Mouse (Mus musculus) testis, adult 2 months (tissue): ENCODE results near the gene Lifr. TPM values are rescaled to one million over a fixed set of nuclear protein-coding genes. Genes with fewer than 3 reads are reported as not detected.

Source experiments
- H3K27ac ChIP-seq: fragments of 200-500 bp; 2 replicates; pipeline ENCODE4 v1.5.1; 2012; ENCODE audit warnings: low read depth, low read length; ENCODE audit not compliant: control insufficient read depth, insufficient read depth
- H3K27me3 ChIP-seq: fragments of 200-500 bp; 2 replicates; pipeline ENCODE4 v1.6.1; 2012; ENCODE audit warnings: mild to moderate bottlenecking, low read length, moderate library complexity; ENCODE audit not compliant: control insufficient read depth, insufficient read depth
- H3K36me3 ChIP-seq: fragments of 200-500 bp; 2 replicates; pipeline ENCODE4 v1.6.1; 2012; ENCODE audit warnings: mild to moderate bottlenecking, low read length; ENCODE audit not compliant: control insufficient read depth, insufficient read depth
- H3K4me1 ChIP-seq: fragments of 200-500 bp; 2 replicates; pipeline ENCODE4 v1.6.1; 2012; ENCODE audit warnings: low read length; ENCODE audit not compliant: control insufficient read depth, insufficient read depth
- H3K4me3 ChIP-seq: fragments of 200-500 bp; 2 replicates; pipeline ENCODE4 v1.5.1; 2012; ENCODE audit warnings: low read depth, mild to moderate bottlenecking, low read length, moderate library complexity, mixed read lengths; ENCODE audit not compliant: control insufficient read depth
- CTCF ChIP-seq: fragments of 200-500 bp; IDR thresholded peaks from 2 replicates; pipeline ENCODE4 v1.5.1; 2012; ENCODE audit warnings: low read depth, mild to moderate bottlenecking, inconsistent platforms, low read length, moderate library complexity; ENCODE audit not compliant: control insufficient read depth, insufficient read depth, insufficient replicate concordance
- POLR2A ChIP-seq: fragments of 200-500 bp; IDR thresholded peaks from 2 replicates; pipeline ENCODE4 v1.6.1; 2012; ENCODE audit warnings: low read depth, mild to moderate bottlenecking, inconsistent platforms, low read length, moderate library complexity; ENCODE audit not compliant: control insufficient read depth
- polyA plus RNA-seq: library from polyadenylated mRNA; depleted of rRNA; stranded (reverse); fragments of >200 nt; gene quantifications from 2 replicates; pipeline ENCODE4 v1.2.3, GENCODE M21; 2012

The Lifr gene
- polyA plus RNA-seq, 1 experiment = 7.6 TPM

DNA sequence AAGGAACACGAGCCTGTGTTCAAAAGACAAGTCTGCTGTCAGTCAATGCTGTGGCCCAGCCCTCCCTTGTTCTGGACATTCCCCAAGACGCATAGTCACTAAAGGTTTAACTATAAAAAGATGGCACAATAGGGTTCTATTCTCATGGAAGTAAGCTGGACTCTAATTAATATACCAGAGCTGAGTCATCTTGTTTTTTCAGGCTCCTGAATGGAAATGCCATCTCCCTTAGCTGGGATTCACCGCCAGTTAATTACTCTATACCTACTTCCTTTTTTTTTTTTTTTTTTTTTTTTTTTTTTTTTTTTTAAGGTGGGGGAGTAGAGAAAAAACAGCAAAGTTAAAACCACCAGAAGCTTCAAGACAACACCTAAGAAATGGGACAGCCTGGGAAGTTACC is 33.6 kb upstream of the Lifr start:
- TF ChIP-seq CTCF (no peak), POLR2A (no peak)
- no peaks in the 10 kb centered on the region for H3K27me3 ChIP-seq
- no peak overlapping the region for H3K4me3 ChIP-seq
- no peaks in the 10 kb centered on the region for H3K36me3 ChIP-seq
- H3K27ac ChIP-seq = no peak overlapping the region
- H3K4me1 ChIP-seq = no peaks in the 10 kb centered on the region

DNA sequence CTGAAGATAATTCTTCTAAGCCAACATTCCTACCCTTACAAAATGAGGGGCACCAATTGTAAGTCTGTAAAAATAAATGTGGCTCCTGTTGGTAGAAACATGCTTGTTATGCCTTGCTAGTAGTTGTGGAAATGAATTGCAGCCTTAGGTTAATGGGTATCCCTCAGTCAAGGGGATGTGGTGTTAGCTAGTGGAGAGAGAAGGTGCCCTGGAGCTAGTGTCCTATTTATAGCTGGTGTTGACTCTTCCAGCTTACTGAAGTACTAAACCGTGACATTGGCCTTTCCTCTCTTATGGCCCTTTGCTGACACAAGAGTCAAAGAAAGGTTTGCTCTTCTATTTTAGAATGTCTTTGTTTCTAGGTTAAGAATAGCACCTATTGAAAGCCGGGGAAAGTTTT is 29.9 kb upstream of the Lifr start:
- no peaks in the 10 kb centered on the region for H3K36me3 ChIP-seq
- H3K4me1 ChIP-seq = no peaks in the 10 kb centered on the region
- H3K4me3 ChIP-seq = no peak overlapping the region
- no peak for TF ChIP-seq CTCF
- TF ChIP-seq POLR2A = no peak
- H3K27me3 ChIP-seq = no peaks in the 10 kb centered on the region
- H3K27ac ChIP-seq = no peak overlapping the region

DNA sequence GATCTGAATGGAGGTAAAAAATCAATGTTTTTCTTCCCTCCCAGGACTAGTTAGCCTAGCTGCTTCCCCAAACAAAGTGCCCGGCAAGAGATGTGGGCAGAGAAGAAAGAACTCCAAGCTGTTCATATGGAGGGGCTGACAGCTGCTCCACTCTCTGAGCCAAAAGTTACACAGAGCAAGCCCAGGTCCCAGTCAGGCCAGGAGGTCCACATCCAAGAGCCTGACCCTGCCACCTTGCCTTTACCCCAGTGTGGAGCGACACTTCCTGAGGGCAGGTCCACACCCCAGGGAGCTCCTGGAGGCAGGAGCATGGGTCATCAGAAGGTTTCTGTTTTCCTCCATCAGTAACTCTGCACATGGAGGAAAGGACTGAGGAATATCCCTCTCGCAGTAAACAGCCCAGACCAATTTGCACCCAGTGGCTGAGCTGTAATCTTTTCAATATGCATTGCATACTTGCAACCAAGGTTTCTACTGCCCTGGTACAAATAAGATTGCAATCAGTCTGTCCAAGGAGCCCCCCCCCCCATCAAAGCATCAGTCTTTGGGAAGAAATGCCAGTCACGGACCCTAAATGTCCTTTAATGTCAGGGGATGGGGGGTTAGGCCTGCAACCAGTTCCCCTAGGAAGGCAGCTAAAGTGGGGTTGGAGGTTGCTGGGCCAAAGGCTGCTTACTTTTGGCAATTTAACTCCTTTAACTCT is 28.3 kb upstream of the Lifr start:
- TF ChIP-seq CTCF (no peak), POLR2A (no peak)
- Histone ChIP-seq H3K36me3 (no peaks in the 10 kb centered on the region), H3K27ac (no peak overlapping the region), H3K4me1 (no peaks in the 10 kb centered on the region), H3K4me3 (no peak overlapping the region), H3K27me3 (no peaks in the 10 kb centered on the region)

DNA sequence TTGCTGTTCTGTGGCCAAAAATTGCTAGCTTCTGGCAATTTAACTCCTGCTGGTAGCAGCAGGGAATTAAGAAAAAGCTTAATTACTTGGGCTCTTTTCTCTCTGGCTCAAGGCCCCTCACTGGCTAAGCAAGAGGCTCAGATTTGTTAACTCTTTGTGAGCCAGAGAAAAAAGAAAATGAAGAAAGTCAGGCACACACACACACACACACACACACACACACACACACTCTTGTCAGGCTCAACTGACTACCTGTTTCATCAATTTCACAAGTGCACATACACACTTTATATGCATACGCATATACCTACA is 27.8 kb upstream of the Lifr start:
- Histone ChIP-seq H3K4me3 (no peak overlapping the region), H3K36me3 (no peaks in the 10 kb centered on the region), H3K27me3 (no peaks in the 10 kb centered on the region), H3K27ac (no peak overlapping the region), H3K4me1 (no peaks in the 10 kb centered on the region)
- no peak for TF ChIP-seq POLR2A

DNA sequence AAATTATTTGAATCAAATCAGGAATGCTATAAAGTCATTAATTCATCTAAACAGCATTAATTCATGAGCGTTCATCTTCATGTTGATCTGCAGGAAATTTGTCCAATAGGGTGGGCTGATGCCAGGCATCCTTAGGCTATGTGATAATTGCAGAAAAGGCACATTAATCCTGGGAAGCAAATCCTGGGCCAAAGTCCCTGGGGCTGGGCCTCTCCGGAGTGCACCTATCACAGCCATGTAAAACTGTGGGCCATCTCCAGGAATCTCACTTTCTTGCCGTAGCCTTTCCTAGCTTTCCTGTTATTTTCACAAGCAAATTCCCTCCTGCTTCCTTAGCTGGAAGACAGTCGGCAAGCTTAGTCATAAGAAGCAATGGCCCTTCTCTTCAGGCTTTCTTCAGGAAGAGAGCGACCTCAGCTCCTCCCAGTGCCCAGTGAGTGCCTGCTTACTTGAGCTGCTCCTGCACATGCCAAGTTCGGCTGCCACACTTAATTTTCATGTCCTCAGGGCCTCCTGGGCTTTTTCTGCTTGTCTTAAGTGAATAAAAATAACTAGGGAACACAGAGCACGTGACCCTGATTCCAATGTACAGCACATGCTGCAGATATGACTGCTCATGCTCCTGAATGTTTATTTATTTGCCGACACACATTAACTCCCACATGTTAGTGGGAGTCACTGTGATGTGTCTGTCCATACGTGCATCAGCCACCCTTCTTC is 26.7 kb upstream of the Lifr start:
- H3K36me3 ChIP-seq = no peaks in the 10 kb centered on the region
- TF ChIP-seq POLR2A (no peak), CTCF (no peak)
- no peak overlapping the region for H3K27ac ChIP-seq
- no peak overlapping the region for H3K4me3 ChIP-seq
- no peaks in the 10 kb centered on the region for H3K27me3 ChIP-seq
- H3K4me1 ChIP-seq = no peaks in the 10 kb centered on the region

DNA sequence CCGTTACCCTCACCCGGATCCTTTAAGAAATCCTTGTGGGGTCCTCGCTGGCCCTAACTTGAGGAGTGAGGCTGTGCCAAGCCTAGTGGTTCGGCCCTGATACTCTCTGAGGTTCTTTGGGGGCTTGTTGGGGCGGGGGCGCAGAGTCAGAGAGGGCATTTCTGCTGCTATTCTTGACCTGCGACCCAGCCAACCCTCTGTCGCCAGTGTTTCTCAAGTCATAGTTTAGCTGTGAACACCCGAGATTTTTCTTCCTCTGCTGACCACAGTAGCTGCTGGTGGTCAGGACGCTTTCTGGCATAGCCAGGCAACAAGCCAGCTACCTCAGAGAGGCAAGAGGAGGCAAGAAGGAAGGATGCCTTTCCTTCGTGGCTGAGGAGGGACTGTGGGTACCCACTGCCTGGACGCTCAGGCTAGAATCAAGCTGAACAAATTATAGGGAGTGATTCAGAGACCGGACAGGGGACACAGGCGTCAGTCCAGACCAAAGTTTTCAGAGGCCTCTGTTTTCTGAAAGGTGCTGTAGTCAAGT is 25.4 kb upstream of the Lifr start:
- TF ChIP-seq CTCF = no peak
- TF ChIP-seq POLR2A = no peak

DNA sequence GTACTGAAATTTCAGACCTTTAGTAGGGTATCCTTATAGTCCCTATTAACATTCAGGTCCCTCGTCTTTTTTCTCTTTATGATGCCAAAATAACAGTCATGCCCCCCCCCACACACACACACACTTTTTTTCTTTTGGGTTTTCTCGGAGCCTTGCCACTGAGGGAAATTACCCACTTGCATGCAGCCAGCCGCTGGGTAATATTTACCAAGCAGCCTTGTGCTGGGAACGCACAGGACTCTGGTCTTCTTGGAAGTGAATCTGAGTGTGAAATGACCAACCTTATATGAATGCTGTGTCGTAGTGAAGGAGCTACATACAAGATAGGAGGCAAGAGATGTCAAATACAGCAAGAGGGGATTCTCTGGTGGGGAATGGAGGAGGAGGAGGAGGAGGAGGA is 24.8 kb upstream of the Lifr start:
- no peaks in the 10 kb centered on the region for H3K4me1 ChIP-seq
- H3K36me3 ChIP-seq = no peaks in the 10 kb centered on the region
- H3K27ac ChIP-seq = no peak overlapping the region
- TF ChIP-seq POLR2A (no peak), CTCF (no peak)
- H3K27me3 ChIP-seq = no peaks in the 10 kb centered on the region
- H3K4me3 ChIP-seq = no peak overlapping the region

More for the DNA sequence above, 25.4 kb upstream of the Lifr start:
- H3K27me3 ChIP-seq = no peaks in the 10 kb centered on the region
- no peak overlapping the region for H3K4me3 ChIP-seq
- no peaks in the 10 kb centered on the region for H3K4me1 ChIP-seq
- H3K36me3 ChIP-seq = no peaks in the 10 kb centered on the region
- no peak overlapping the region for H3K27ac ChIP-seq

DNA sequence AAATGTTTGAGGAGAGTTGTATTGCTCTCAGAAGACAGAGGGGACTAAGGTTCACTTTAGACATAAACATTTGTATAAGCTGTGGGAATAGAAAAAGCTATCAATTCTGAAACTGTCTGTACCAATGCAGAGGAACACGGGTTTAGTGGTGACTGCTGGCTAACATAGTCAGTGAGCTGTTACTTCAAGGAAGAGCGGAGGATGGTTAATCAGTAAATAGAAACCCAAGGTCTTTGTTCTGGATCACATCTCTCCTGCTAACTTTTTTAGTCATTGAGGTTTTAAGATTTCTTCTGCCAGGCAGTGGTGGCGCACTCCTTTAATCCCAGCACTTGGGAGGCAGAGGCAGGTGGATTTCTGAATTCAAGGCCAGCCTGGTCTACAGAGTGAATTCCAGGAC is 23.7 kb upstream of the Lifr start:
- Histone ChIP-seq H3K27me3 (no peaks in the 10 kb centered on the region), H3K4me3 (no peak overlapping the region), H3K4me1 (no peaks in the 10 kb centered on the region), H3K36me3 (no peaks in the 10 kb centered on the region), H3K27ac (no peak overlapping the region)
- TF ChIP-seq CTCF = no peak
- no peak for TF ChIP-seq POLR2A
